Mouse (Mus musculus): ENCODE measurements around the gene 1700067P10Rik.

1700067P10Rik gene

DNA sequence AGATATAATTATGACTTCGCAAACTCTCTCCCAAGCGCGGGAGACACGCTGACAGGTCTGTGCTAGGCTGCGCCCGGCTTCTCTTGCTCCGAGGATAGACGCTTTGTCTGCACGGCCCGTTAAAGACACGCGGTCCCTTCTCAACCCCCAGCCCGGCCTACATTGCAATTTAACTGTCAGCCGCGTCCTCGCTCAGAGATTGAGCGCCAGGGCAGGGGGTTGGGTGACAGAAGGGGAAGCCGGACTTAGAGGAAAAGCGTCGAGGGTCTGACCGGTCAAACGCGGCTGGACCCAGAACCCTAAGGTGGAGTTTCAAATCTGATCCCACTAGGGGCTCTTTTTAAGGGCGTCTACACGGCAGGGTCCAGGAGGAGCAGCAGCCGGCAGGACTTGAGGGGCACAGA lies 6.6 kb downstream of the 1700067P10Rik start:
- peak; percentile 30 for DNase-seq (ENCODE audit: low read depth, low spot score)

DNA sequence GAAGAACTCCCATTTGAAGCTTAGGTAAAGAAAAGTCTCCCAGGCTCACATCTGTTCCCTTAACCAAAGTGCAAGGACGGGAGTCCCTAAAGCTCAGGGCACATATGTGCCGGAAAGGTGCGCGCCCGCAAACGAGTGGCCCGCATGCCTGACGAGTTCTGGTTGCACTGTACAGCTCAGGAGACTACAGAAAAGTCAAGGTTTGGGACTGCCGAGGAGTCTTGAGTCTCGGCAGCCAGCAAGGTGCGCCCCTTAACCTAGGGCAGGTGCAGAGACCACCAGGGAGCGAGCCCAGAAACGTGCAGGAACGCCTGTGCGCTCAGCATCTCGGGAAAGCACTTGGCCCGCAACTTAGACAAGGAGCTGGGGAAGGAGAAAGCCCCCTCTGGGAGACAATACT lies 7.2 kb downstream of the 1700067P10Rik start:
- DNase-seq (ENCODE audit: low read depth, low spot score), result no peak

- peak; percentile 60 for DNase-seq (ENCODE audit: low read depth, low spot score)
These were observed 8.1 kb downstream of the 1700067P10Rik start for GRCm38 (mm10) chr17:48097011-48097742.

GRCm38 (mm10) chr17:48097743-48098527 lies 8.8 kb downstream of the 1700067P10Rik start:
- DNase-seq (ENCODE audit: low read depth, low spot score), result peak; percentile 30

DNA sequence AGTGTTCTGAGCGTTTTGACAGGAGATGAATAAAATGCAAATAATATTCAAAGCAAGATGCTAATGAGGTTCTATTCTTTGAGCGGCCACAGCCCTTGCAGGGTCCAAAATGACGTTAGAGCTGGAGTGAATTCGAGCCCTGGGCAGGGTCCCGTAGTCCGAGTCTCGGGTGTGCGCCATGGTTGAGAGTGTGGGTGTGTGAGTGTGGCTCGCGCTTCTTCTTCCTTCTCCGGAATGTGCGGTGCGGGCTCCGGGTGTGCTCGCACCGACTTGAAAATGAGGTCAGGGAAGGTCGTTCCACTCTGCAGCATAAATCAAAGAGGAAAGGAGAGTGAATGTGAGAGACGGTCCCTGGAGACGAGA lies 9.4 kb downstream of the 1700067P10Rik start:
- DNase-seq (ENCODE audit: low read depth, low spot score), result peak; percentile 29

- no peak for DNase-seq (ENCODE audit: low read depth, low spot score)
These were observed 10.2 kb downstream of the 1700067P10Rik start for GRCm38 (mm10) chr17:48099312-48099711.

- DNase-seq (ENCODE audit: low read depth, low spot score), result peak; percentile 90
These were observed 11.6 kb downstream of the 1700067P10Rik start for GRCm38 (mm10) chr17:48100441-48101417.

DNA sequence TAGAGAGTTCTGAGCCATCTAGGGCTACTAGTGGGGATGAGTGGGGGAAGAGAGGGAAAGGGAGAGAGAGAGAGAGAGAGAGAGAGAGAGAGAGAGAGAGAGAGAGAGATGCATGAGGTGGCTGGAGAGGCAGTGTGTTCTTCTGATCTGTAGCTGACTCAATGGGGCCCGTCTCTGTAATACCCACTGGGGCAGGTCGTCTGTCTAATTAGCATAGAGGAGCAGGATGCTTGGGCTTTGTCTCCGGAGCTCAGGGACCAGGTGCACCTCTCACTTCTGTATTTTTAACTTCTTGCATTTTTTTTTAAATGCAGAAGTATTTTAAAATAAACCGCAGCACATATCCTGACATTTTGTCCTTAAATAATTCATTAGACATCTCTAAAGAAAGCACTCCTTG lies 18.2 kb downstream of the 1700067P10Rik start:
- no peak for DNase-seq (ENCODE audit: low read depth, low spot score)

- DNase-seq (ENCODE audit: low read depth, low spot score), result no peak
These were observed 18.7 kb downstream of the 1700067P10Rik start for GRCm38 (mm10) chr17:48107862-48108261.

GRCm38 (mm10) chr17:48108520-48108919 lies 19.4 kb downstream of the 1700067P10Rik start:
- no peak for DNase-seq (ENCODE audit: low read depth, low spot score)

DNA sequence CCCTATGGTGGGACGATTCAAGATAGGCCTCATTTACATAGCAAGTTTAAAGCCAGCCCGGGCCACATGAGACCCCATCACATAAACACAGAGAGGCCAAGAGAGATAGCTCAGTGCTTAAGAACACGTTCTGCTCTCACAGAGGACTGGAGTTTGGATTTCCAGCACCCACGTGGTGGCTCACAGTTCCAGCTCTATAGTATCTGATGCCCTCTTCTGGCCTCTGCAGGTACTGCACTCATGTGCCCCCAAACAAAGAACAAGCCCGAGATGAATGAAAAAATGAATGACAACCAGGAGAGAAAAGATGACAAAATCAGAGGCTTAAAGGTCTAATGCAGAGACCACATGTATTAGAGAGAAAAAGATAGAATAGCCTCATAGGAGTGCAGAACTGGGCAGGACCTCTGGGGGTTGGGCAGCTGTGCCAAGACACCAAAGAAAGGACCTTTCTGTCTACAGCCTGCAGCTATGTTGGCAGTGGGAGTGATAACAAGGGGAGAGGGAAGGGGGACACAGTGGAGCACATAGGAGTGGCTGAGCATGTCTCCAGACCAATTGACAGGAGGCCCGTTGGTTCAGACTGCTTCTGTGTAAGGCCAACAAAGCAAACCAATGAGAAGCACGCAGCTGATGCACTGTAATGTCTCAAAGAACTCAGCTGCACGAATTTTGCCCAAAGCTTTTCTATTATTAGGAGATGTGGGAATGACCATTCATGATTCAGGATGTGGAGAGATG lies 21.6 kb downstream of the 1700067P10Rik start:
- peak; percentile 46 for DNase-seq (ENCODE audit: low read depth, low spot score)

DNA sequence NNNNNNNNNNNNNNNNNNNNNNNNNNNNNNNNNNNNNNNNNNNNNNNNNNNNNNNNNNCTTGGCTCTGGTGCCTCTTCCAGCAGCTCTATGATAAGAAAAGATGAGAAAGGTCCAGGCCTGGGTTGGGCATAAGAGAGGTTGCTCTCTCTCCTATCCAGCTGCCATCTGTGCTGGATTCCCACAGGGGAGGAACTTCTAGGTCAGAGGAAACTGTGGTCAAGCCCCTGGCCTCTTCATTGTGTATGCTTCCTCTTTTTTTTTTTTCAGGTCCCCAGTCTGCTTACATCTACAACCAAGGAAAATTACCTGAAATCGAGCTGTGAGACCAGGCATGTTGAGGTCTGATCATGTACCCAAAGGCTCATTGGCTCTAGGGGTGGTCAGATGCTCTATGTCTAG lies 29.5 kb downstream of the 1700067P10Rik start:
- no peak for DNase-seq (ENCODE audit: low read depth, low spot score)

DNA sequence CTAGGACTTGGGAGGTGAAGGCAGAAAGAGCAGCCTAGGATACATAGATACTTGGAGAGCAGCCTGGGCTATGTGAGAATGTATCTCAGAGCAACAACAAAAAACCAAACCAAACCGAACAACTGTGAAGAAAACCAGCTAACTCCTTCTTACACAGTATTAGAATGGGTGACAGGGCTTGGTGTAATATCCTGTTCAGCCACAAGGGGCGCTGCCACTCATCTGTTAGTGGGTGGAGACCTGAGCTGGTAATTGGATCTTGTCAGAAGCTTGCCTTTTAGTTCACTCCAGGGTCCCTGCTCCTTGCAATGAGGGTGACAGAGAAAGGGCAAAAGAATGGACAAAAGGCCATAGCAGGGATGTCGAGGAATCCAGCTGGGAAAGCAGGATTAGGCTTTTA lies 30.5 kb downstream of the 1700067P10Rik start:
- DNase-seq (ENCODE audit: low read depth, low spot score), result peak; percentile 73

DNA sequence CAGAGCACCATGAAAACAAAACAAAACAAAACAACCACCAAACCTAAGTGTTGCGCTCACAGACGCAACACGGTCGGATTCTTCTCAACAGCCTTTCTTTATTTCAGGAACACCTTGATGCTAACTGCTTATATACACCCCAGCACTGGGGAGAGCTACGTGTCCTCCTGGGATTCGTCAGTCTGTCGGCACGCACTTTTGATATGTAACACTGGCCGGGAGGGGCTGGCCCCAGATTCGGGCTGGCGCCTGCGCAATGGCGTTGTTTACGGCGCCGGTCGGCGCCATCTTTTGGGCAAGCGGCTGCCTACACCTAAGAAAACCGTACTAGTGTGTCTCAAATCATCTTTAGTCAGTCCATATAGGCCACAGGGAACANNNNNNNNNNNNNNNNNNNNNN lies 31.3 kb downstream of the 1700067P10Rik start:
- DNase-seq (ENCODE audit: low read depth, low spot score), result no peak

GRCm38 (mm10) chr17:48132810-48133209 lies 43.7 kb downstream of the 1700067P10Rik start:
- no peak for DNase-seq (ENCODE audit: low read depth, low spot score)

All from forelimb bud, embryonic 11.5 days (tissue).